Mouse (Mus musculus) intestine, embryonic 16.5 days (tissue): ENCODE measurements around the gene Slc24a2. TPM values are rescaled to one million over a fixed set of nuclear protein-coding genes. Genes with fewer than 3 reads are reported as not detected.

Experiments used
- ATAC-seq: fragments of 200-750 bp; cut with Nextera tagmentation; 2 replicates; pipeline ENCODE4 v1.8.0; 2017; ENCODE audit warnings: moderate TSS enrichment, moderate library complexity
- H3K27ac ChIP-seq: fragments of 300-500 bp; sonication (generic); 2 replicates; pipeline ENCODE4 v1.5.1; 2014; ENCODE audit warnings: mild to moderate bottlenecking, low read length
- H3K27me3 ChIP-seq: fragments of 300-500 bp; sonication (generic); replicated peaks from 2 replicates; pipeline ENCODE4 v1.6.1; 2014; ENCODE audit warnings: low read length, control low read depth, mixed read lengths; ENCODE audit not compliant: control insufficient read depth, insufficient read depth
- H3K36me3 ChIP-seq: fragments of 300-500 bp; sonication (generic); 2 replicates; pipeline ENCODE4 v1.6.1; 2014; ENCODE audit warnings: low read length, control low read depth; ENCODE audit not compliant: control insufficient read depth, insufficient read depth
- H3K4me1 ChIP-seq: fragments of 300-500 bp; sonication (generic); 2 replicates; pipeline ENCODE4 v1.6.1; 2014; ENCODE audit warnings: low read length, control low read depth, mixed read lengths; ENCODE audit not compliant: control insufficient read depth, insufficient read depth
- H3K4me2 ChIP-seq: fragments of 300-500 bp; sonication (generic); 2 replicates; pipeline ENCODE4 v1.6.1; 2014; ENCODE audit warnings: low read depth, low read length, control low read depth
- H3K4me3 ChIP-seq: fragments of 300-500 bp; sonication (generic); 2 replicates; pipeline ENCODE4 v1.5.1; 2014; ENCODE audit warnings: mild to moderate bottlenecking, low read length
- H3K9ac ChIP-seq: fragments of 300-500 bp; sonication (generic); 2 replicates; pipeline ENCODE4 v1.6.1; 2014; ENCODE audit warnings: low read depth, low read length
- H3K9me3 ChIP-seq: fragments of 300-500 bp; sonication (generic); 2 replicates; pipeline ENCODE4 v1.6.1; 2016; ENCODE audit warnings: low read length, control low read depth; ENCODE audit not compliant: control insufficient read depth
- WGBS: fragments of 180-500 bp; shearing (Covaris S2); extraction: QIAGEN DNeasy Blood & Tissue Kit; methylation state at CpG from one replicate; pipeline ENCODE4 v1.1.7; 2014; 5-methylcytosine and 5-hydroxymethylcytosine counted together
- polyA plus RNA-seq: library from polyadenylated mRNA; unstranded; fragments of >200 nt; fragmentation: Nextera tagmentation; extraction: Ambion mirVana; gene quantifications from 2 replicates; pipeline ENCODE4 v1.2.1, GENCODE M21; 2015

Gene Slc24a2
- polyA plus RNA-seq, 1 experiment from 2014 or later = 0.01 TPM

DNA sequence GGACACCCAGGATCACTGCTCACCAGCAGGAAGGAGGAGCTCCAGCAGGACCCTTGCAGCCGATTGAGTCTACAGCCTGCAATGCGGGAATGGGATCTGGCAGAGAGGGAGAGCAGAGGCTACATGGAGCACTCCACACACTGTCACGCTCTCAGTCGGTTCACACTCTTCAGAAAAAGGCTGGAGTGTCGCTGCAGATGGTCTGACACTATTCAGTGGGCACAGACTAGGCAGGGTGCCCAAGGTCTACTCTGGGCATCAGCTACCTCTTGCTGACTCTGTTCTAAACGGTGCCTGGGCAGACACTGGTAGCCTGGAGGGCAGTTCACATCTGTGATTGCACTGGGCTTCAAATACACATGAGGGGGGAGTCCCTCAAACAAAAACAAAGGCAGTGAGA is 141.6 kb downstream of the Slc24a2 start:
- H3K4me3 ChIP-seq = no peak overlapping the region
- ATAC-seq = no peak

DNA sequence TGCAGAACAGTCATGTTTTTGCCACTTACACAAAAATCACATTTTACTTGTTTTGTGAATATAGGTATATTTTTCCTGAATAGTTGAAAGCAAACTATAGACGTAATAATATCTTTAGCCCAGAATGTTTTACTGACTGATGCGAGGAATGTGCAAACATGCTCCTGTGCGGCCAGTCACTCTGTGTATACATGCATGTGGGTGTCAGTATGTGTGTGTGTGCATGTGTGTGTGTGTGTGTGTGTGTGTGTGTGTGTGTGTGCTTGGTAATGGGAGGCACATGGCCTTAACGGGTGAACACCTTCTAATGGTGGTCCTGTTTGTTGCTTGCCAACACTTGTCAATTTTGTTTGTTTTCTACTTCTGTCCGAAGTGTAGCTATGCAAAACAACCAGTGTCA is 142.7 kb downstream of the Slc24a2 start:
- Histone ChIP-seq H3K27ac (no peak overlapping the region), H3K36me3 (no peaks in the 10 kb centered on the region), H3K9ac (no peak overlapping the region), H3K4me3 (no peak overlapping the region), H3K27me3 (no peaks in the 10 kb centered on the region), H3K4me2 (no peak overlapping the region), H3K4me1 (no peaks in the 10 kb centered on the region), H3K9me3 (no peaks in the 10 kb centered on the region)
- 69% methylated on average over 5 of the region's 5 CpGs for WGBS
- no peak for ATAC-seq

More for the DNA sequence above, 141.6 kb downstream of the Slc24a2 start:
- Histone ChIP-seq H3K9ac (no peak overlapping the region), H3K9me3 (no peaks in the 10 kb centered on the region), H3K27me3 (no peaks in the 10 kb centered on the region), H3K27ac (no peak overlapping the region), H3K4me2 (no peak overlapping the region), H3K36me3 (no peaks in the 10 kb centered on the region), H3K4me1 (no peaks in the 10 kb centered on the region)
- WGBS = 72% methylated on average over 6 of the region's 6 CpGs

DNA sequence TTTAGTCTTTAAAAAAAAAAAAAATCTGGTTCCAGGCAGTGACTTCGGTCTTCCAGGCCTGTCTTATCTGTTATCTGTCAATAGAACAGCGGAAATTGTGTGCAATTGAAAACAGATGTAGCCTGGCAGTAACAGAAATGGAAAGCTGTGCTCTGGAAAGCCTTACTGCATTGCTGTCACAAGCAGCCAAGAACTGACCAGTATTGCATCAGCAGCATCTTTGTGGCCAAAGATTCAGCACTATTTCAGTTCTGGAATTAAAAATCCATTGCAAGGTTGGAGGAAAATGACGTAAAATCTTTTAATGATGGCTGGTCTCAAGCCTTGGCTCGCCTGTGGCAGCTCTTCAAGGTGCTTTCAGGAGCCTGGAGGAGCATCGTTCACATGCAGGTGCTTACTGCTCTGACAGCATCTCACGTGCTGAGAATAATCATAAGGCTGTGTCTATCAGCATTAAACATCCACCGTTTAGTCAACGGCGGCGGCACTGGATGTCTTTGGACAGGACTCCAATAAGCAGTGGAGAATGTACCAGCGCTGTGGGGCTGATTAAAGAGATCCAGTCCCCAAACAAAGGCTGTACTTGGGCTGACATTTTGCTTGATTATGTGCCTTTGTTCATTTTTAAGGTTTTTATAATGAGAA is 143.2 kb downstream of the Slc24a2 start:
- ATAC-seq = no peak
- 58% methylated on average over 11 of the region's 11 CpGs for WGBS

DNA sequence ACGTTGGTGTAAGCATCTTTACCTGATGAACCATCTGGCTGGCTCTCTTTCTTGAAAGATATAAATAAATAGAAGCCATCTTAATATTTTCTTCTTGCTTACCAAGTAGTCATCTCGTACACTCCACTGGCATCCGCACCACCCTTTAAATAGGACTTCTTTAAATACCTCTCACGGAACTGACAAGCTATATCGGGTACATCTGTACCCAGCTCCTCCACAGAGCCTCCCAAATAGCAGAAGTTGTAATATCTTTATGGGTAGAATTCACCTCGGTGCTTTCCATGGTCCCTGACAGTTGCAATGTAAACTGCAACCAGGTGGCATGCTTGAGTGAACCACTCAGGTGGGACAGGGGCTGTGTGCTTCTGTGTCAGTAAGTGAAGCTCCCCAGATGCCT is 149.0 kb downstream of the Slc24a2 start:
- H3K27me3 ChIP-seq = no peaks in the 10 kb centered on the region
- ATAC-seq = no peak
- WGBS = 80% methylated on average over 6 of the region's 6 CpGs
- no peak overlapping the region for H3K27ac ChIP-seq
- no peak overlapping the region for H3K9ac ChIP-seq
- no peaks in the 10 kb centered on the region for H3K36me3 ChIP-seq
- no peaks in the 10 kb centered on the region for H3K9me3 ChIP-seq
- H3K4me1 ChIP-seq = no peaks in the 10 kb centered on the region
- H3K4me2 ChIP-seq = no peak overlapping the region
- H3K4me3 ChIP-seq = no peak overlapping the region

More for the DNA sequence above, 143.2 kb downstream of the Slc24a2 start:
- no peak overlapping the region for H3K4me3 ChIP-seq
- no peaks in the 10 kb centered on the region for H3K4me1 ChIP-seq
- no peaks in the 10 kb centered on the region for H3K36me3 ChIP-seq
- no peak overlapping the region for H3K9ac ChIP-seq
- H3K27me3 ChIP-seq = no peaks in the 10 kb centered on the region
- no peak overlapping the region for H3K27ac ChIP-seq
- H3K9me3 ChIP-seq = no peaks in the 10 kb centered on the region
- H3K4me2 ChIP-seq = no peak overlapping the region

DNA sequence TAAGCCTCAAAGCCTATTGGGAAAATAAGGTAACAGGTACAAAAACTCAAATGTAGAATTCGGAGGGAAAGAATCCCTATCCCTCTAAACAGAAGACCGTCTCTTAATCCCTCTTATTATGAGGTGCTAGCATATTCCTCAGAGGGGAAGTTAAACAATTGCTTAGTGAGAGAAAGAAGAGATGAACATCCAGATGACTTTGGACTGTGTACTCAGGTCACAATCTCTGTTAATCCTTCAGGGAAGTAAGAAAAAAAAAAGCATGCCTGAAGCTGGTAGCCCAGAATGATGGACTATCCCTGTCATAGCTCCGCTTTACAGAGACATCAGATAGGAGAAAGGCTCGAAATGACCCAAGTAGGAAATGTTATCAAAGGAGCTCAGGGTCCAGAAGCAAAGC is 151.0 kb downstream of the Slc24a2 start:
- Histone ChIP-seq H3K4me2 (no peak overlapping the region), H3K4me1 (no peaks in the 10 kb centered on the region), H3K4me3 (no peak overlapping the region), H3K27me3 (no peaks in the 10 kb centered on the region), H3K9me3 (no peaks in the 10 kb centered on the region), H3K9ac (no peak overlapping the region), H3K36me3 (no peaks in the 10 kb centered on the region), H3K27ac (no peak overlapping the region)
- WGBS = 74% methylated on average over 4 of the region's 4 CpGs
- ATAC-seq = no peak

DNA sequence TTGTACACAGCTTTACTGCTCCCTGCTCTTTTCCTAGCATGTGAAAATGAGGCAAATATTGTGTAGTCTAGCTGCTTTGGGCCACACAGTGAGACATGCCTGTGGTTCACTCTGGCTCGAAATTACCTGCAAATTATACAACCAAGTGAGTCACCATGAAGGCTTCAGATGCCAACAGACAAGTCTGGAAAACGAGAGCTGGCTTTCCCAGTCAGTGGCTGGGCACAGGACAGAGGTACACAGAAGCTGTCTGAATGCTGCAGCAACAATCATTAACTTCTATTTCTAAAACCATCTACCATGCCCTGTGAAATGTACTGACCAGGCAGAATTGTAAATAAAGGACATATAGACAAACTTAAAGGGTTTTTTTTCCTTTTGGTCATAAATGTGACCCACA is 151.6 kb downstream of the Slc24a2 start:
- H3K4me2 ChIP-seq = no peak overlapping the region
- 50% methylated on average over 2 of the region's 2 CpGs for WGBS
- H3K4me1 ChIP-seq = no peaks in the 10 kb centered on the region
- H3K9me3 ChIP-seq = no peaks in the 10 kb centered on the region
- H3K36me3 ChIP-seq = no peaks in the 10 kb centered on the region
- no peak overlapping the region for H3K9ac ChIP-seq
- H3K27ac ChIP-seq = no peak overlapping the region
- no peak for ATAC-seq
- no peak overlapping the region for H3K4me3 ChIP-seq
- H3K27me3 ChIP-seq = no peaks in the 10 kb centered on the region

DNA sequence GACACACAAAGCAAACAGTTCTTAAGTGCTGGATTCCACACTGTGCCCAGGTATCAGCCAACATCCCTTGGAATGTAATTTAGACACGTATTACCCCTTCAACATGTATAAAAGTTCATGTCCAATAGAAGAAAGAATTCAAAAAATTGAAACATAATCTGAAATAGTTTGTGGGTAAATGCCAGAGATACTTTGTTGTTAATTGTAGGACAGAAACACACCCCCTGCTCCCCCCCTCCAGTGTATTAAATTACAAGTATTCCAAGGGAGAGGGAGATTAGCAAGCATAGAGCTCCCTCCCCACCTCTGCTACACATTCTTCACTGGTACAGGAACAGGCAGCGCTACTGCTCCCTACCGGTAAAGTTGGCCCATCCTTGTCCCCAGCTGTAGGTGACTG is 154.5 kb downstream of the Slc24a2 start:
- no peak for ATAC-seq
- Histone ChIP-seq H3K36me3 (no peaks in the 10 kb centered on the region), H3K9me3 (no peaks in the 10 kb centered on the region), H3K4me1 (no peaks in the 10 kb centered on the region), H3K4me3 (no peak overlapping the region), H3K27me3 (no peaks in the 10 kb centered on the region), H3K27ac (no peak overlapping the region), H3K9ac (no peak overlapping the region), H3K4me2 (no peak overlapping the region)
- 62% methylated on average over 3 of the region's 3 CpGs for WGBS

DNA sequence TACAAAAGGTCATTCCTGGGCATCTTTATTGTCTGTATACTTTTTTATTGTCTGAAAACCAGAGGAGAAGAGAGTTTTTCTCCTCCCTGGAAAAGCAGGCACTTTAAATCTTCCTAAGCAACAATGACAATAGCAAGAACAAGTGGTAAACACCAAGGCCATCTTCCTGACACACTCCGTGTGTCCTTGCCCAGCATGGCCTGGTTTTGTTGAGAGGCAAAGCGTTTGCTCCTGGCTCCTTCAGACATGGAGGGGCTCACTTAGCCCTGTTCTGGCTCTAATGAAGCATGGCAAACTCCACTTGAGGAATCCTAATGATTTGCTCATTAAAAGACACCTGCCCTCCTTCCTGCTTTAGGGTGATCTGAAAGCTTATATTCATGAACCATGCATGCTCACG is 162.2 kb downstream of the Slc24a2 start:
- Histone ChIP-seq H3K4me1 (no peaks in the 10 kb centered on the region), H3K9me3 (no peaks in the 10 kb centered on the region), H3K27ac (no peak overlapping the region), H3K36me3 (no peaks in the 10 kb centered on the region), H3K4me2 (no peak overlapping the region), H3K9ac (no peak overlapping the region), H3K27me3 (no peaks in the 10 kb centered on the region), H3K4me3 (no peak overlapping the region)
- ATAC-seq = no peak
- 65% methylated on average over 3 of the region's 3 CpGs for WGBS

DNA sequence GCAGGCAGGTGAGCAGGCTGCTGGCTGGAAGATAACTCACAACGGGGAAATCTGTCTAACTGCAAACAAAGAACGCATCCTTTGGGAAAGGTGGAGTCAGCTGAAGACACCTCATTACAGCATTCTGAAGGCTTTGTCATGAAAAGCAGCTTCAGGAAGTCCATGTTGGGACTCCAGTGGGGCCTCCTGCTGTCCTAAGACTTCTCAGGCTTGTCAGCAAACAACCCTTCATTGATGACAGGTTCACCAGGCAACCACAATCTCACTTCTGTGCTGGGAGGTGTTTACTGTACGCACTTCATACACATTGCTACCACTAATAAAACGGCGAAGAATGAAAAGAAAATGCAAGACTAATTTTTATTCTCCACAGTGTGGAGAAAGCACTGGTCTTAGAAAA is 165.1 kb downstream of the Slc24a2 start:
- Histone ChIP-seq H3K4me2 (no peak overlapping the region), H3K27me3 (no peaks in the 10 kb centered on the region), H3K9ac (no peak overlapping the region), H3K9me3 (no peaks in the 10 kb centered on the region), H3K36me3 (no peaks in the 10 kb centered on the region), H3K4me1 (no peaks in the 10 kb centered on the region), H3K27ac (no peak overlapping the region), H3K4me3 (no peak overlapping the region)
- WGBS = 80% methylated on average over 5 of the region's 5 CpGs
- no peak for ATAC-seq

DNA sequence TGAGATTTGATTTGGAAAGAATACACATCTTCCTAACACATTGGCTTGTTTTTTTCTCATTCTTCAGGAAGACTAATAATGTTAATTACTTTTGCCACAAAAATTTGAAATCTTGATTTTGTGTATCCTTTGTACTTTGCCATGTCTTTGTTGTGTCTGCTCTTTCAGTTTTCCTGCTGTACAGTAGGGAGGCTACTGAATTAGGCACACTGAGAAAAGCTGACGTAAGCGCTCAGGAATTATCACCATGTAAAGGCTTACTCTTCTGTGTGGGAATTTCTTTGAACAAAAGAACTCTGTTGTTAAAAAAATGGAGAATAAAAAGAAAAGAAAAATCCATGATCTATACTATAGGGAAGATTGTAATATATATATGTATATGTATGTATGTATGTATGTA is 165.7 kb downstream of the Slc24a2 start:
- Histone ChIP-seq H3K27me3 (no peaks in the 10 kb centered on the region), H3K9ac (no peak overlapping the region), H3K4me3 (no peak overlapping the region), H3K27ac (no peak overlapping the region), H3K36me3 (no peaks in the 10 kb centered on the region), H3K9me3 (no peaks in the 10 kb centered on the region), H3K4me2 (no peak overlapping the region), H3K4me1 (no peaks in the 10 kb centered on the region)
- no peak for ATAC-seq
- 93% methylated on average over 2 of the region's 2 CpGs for WGBS
